8 mouse cellular contexts compared by ENCODE assay signal in the genomic region with DNA sequence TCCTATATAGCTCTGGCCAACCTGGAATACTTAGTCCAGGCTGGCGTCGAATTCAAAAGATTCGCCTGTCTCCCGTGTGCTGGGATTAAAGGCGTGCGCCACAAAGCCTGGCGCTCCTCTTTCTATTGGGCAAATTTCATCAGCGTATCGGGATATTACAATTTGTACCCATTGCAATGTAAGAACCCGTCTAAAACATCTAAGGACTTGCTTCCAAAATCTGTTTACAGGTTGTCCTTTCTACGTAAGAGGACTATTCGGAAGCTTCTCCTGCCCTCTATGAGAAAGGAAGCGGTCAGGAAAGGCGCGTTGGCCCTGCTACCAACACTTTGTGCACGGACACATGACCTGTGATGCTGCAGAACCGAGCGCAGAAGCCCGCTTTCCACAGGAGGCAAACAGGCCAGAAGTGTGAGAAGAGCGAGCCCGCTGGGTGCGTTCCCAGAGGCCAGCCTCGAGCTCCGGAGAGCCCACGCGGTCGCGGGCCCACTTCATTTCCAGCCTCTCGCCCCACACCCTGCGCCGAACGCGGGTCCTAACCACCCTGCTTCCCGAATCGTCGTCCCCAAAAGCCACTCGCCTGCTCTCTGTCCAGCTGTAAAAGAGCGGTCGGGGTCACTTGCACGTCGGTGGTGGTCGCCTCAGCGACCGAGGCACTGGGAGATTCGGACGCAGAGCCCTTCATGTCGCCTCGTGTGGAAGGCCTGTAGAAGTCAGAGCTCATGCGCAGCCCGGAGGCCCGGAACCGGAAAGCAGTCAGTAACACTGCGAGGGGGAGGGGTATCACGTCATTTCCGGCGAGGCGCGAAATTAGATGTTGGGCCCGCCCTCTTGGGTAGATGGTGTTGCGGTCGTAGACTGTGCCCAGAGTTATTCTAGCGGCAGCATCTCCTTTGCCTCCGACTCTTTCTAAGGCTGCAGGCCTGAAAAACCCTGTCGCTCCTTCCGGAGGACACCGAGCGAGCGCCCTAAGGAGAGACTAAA. TPM values are rescaled to one million over a fixed set of nuclear protein-coding genes. Genes with fewer than 3 reads are reported as not detected.
DNase-seq lines count a peak whose midpoint lies in the region; ATAC-seq and TF ChIP-seq lines count a peak whose summit lies in the region.

A gene (minus strand): TSS at position 761 of the 984 bp plus-strand sequence.

- WGBS in forebrain, embryonic 15.5 days, result under 1% methylated on average over 68 of the region's 68 CpGs
- under 1% methylated on average over 68 of the region's 68 CpGs for WGBS in lung, embryonic 14.5 days
- WGBS in olfactory bulb, adult 2 months, result under 1% methylated on average over 68 of the region's 68 CpGs
- under 1% methylated on average over 68 of the region's 68 CpGs for WGBS in thymus, adult 2 months

- peak within 1 kb of the TSS; percentile 98 for H3K9ac ChIP-seq in ES-E14 (ENCODE audit: insufficient read depth, low read depth, low read length, poor library complexity, severe bottlenecking)
- H3K9ac ChIP-seq in forebrain, embryonic 15.5 days (replicated peaks), result peak within 1 kb of the TSS; percentile 59
- peak within 1 kb of the TSS; percentile 93 for H3K9ac ChIP-seq in lung, embryonic 14.5 days

- peak; percentile 93 for DNase-seq in ES-E14 (ENCODE audit: low read depth, low spot score)
- DNase-seq in cerebellum, adult 11-12 months, result peak; percentile 86
- peak; percentile 89 to 92 for DNase-seq in heart, postnatal 36 days
- DNase-seq in layer of hippocampus, adult 2 months (ENCODE audit: low spot score in 2 of 2), result peak; percentile 90 to 93
- DNase-seq in lung, embryonic 14.5 days, result peak; percentile 99
- peak; percentile 88 for DNase-seq in thymus, adult 2 months

- peak; percentile 99 for ATAC-seq in forebrain, embryonic 15.5 days (replicated peaks)
- peak; percentile 98 for ATAC-seq in lung, embryonic 14.5 days (ENCODE audit: insufficient read depth)

- peaks cover 2 to 4% of the 10 kb centered on the region in 2 experiments for H3K4me1 ChIP-seq in ES-E14 (ENCODE audit: control insufficient read depth in 2 of 2, insufficient read depth in 2 of 2, low read length in 2 of 2, poor library complexity in 1 of 2)
- peaks cover 31% of the 10 kb centered on the region for H3K4me1 ChIP-seq in forebrain, embryonic 15.5 days
- H3K4me1 ChIP-seq in lung, embryonic 14.5 days (ENCODE audit: insufficient read depth), result peaks cover 8% of the 10 kb centered on the region; the same call in 1 of the 2 replicates
- H3K4me1 ChIP-seq in olfactory bulb, adult 2 months (ENCODE audit: control insufficient read depth, insufficient read depth, low read length), result no peaks in the 10 kb centered on the region
- H3K4me1 ChIP-seq in thymus, adult 2 months (replicated peaks; ENCODE audit: control insufficient read depth, insufficient read depth, low read length), result peaks cover 2% of the 10 kb centered on the region; the same call in 1 of the 2 replicates

- in situ Hi-C loops in ES-E14 (cut with MboI; ENCODE audit: low sequenced_read_pairs in 2 of 2, unreplicated experiment in 2 of 2), result no loop called here

- H3K4me3 ChIP-seq in ES-E14 (ENCODE audit: insufficient read depth in 1 of 2, low read depth in 1 of 2, low read length in 2 of 2, poor library complexity in 1 of 2, severe bottlenecking in 1 of 2), result peak within 1 kb of the TSS; percentile 96 to 97
- peak within 1 kb of the TSS; percentile 57 for H3K4me3 ChIP-seq in forebrain, embryonic 15.5 days
- H3K4me3 ChIP-seq in layer of hippocampus, adult 2 months, result peak within 1 kb of the TSS; percentile 84
- H3K4me3 ChIP-seq in lung, embryonic 14.5 days (ENCODE audit: low read depth, low read length), result peak within 1 kb of the TSS; percentile 90
- peak within 1 kb of the TSS; percentile 86 for H3K4me3 ChIP-seq in olfactory bulb, adult 2 months (ENCODE audit: insufficient read depth, low read depth, low read length)
- peak within 1 kb of the TSS; percentile 91 for H3K4me3 ChIP-seq in thymus, adult 2 months (ENCODE audit: control insufficient read depth, insufficient read depth, low read length)

- H3K36me3 ChIP-seq in ES-E14 (ENCODE audit: control insufficient read depth, insufficient read depth, low read length, poor library complexity, severe bottlenecking), result peaks cover 29% of the 10 kb centered on the region
- H3K36me3 ChIP-seq in forebrain, embryonic 15.5 days, result peaks cover 38% of the 10 kb centered on the region
- H3K36me3 ChIP-seq in lung, embryonic 14.5 days (ENCODE audit: insufficient read depth), result peaks cover 55% of the 10 kb centered on the region
- peaks cover 34% of the 10 kb centered on the region for H3K36me3 ChIP-seq in thymus, adult 2 months (ENCODE audit: control insufficient read depth, insufficient read depth, low read length)

- peak; percentile 82 for TF ChIP-seq POLR2A in olfactory bulb, adult 2 months (IDR thresholded peaks at IDR 0.05; ENCODE audit: insufficient read depth, low read depth, low read length)
- TF ChIP-seq POLR2A in thymus, adult 2 months (IDR thresholded peaks at IDR 0.05; ENCODE audit: control insufficient read depth, extremely low read depth, insufficient read depth, low read length, poor library complexity), result peak; percentile 69; the same call in 1 of the 2 replicates

- peak within 1 kb of the TSS; percentile 77 for H3K27ac ChIP-seq in ES-E14 (ENCODE audit: insufficient read depth, low read depth, low read length, poor library complexity, severe bottlenecking)
- H3K27ac ChIP-seq in forebrain, embryonic 15.5 days (replicated peaks), result peak within 1 kb of the TSS; percentile 72
- peak within 1 kb of the TSS; percentile 94 for H3K27ac ChIP-seq in layer of hippocampus, adult 2 months
- H3K27ac ChIP-seq in lung, embryonic 14.5 days (ENCODE audit: low read depth), result peak within 1 kb of the TSS; percentile 76
- H3K27ac ChIP-seq in olfactory bulb, adult 2 months (ENCODE audit: insufficient read depth, low read depth, low read length), result peak within 1 kb of the TSS; percentile 47
- H3K27ac ChIP-seq in thymus, adult 2 months (ENCODE audit: control insufficient read depth, insufficient read depth, low read length), result peak within 1 kb of the TSS; percentile 36; the same call in 1 of the 2 replicates

- no peaks in the 10 kb centered on the region for H3K9me3 ChIP-seq in ES-E14 (ENCODE audit: control insufficient read depth, insufficient read depth, low read depth, low read length)
- no peaks in the 10 kb centered on the region for H3K9me3 ChIP-seq in forebrain, embryonic 15.5 days
- H3K9me3 ChIP-seq in lung, embryonic 14.5 days (ENCODE audit: low read depth, low read length), result no peaks in the 10 kb centered on the region

- H3K27me3 ChIP-seq in forebrain, embryonic 15.5 days, result no peaks in the 10 kb centered on the region
- no peaks in the 10 kb centered on the region for H3K27me3 ChIP-seq in lung, embryonic 14.5 days (ENCODE audit: insufficient read depth, low read length)
- no peaks in the 10 kb centered on the region for H3K27me3 ChIP-seq in thymus, adult 2 months (ENCODE audit: control insufficient read depth, insufficient read depth, low read length)

- H3K4me2 ChIP-seq in forebrain, embryonic 15.5 days (replicated peaks), result peak within 1 kb of the TSS; percentile 94
- H3K4me2 ChIP-seq in lung, embryonic 14.5 days, result peak within 1 kb of the TSS; percentile 88

- no peak for TF ChIP-seq CTCF in layer of hippocampus, adult 2 months (conservative IDR thresholded peaks at IDR 0.05)
- no peak for TF ChIP-seq CTCF in lung, embryonic 14.5 days (IDR thresholded peaks at IDR 0.05; ENCODE audit: low read depth)
- no peak for TF ChIP-seq CTCF in olfactory bulb, adult 2 months (IDR thresholded peaks at IDR 0.05; ENCODE audit: insufficient read depth, low read depth, low read length)
- peak; percentile 9; the same call in 1 of the 2 replicates for TF ChIP-seq CTCF in thymus, adult 2 months (IDR thresholded peaks at IDR 0.05; ENCODE audit: borderline replicate concordance, control insufficient read depth, extremely low read depth, insufficient read depth, low read length, poor library complexity)

- intact Hi-C loops in heart, postnatal 36 days (cut with DNase I), result loop anchor here (1.0 to 5.0 kb wide), 5 partner anchors 28 to 214 kb away; a partner anchor contains a TSS

TF ChIP-seq in ES-E14, 5 proteins besides CTCF, POLR2A, EP300 and RAD21:
- TF ChIP-seq HCFC1 (IDR thresholded peaks at IDR 0.05; ENCODE audit: borderline replicate concordance, insufficient read depth, low read length) (peak; percentile 57), ZNF384 (IDR thresholded peaks at IDR 0.05; ENCODE audit: low read depth, low read length) (no peak), CHD2 (IDR thresholded peaks at IDR 0.05; ENCODE audit: low read depth, low read length) (0 out of 2 replicates have a peak, but pooled peaks have one; percentile 18), ZC3H11A (IDR thresholded peaks at IDR 0.05; ENCODE audit: borderline replicate concordance, low read depth, low read length) (peak; percentile 24; the same call in 1 of the 2 replicates), MAFK (IDR thresholded peaks at IDR 0.05; ENCODE audit: insufficient read depth, low read depth, low read length) (no peak)

RNA-seq across cellular contexts. Expression of the gene that starts here (rescaled TPM):
- total RNA-seq in ES-E14 (2012; rRNA removed), result 167 and 203 TPM in 2 replicates
- polyA plus RNA-seq in forebrain, embryonic 15.5 days (2015; fragmentation: Nextera tagmentation; extraction: Ambion mirVana), result 155 and 157 TPM in 2 replicates
- 10 to 100 TPM; 52.5 to 54.7 TPM for total RNA-seq in heart, postnatal 36 days (2021)
- 10 to 100 TPM; 54.1 to 58.0 TPM for total RNA-seq in layer of hippocampus, adult 2 months (2021)
- polyA plus RNA-seq in lung, embryonic 14.5 days (2014; fragmentation: Nextera tagmentation; extraction: Ambion mirVana), result 193 and 202 TPM in 2 replicates
- not detected in 2 replicates for polyA plus RNA-seq in olfactory bulb, adult 2 months (2012; ENCODE audit: insufficient read depth, insufficient read length, low replicate concordance, missing spikeins)
- 10.7 and 12.0 TPM in 2 replicates for polyA plus RNA-seq in thymus, adult 2 months (2012; rRNA removed)

Comparison
In these comparisons a context has a peak if more than half of its experiments do, and no peak if none do; other contexts are left out.
1. Peak in every context shown above with its lines: DNase-seq, ATAC-seq, H3K4me3 ChIP-seq and H3K27ac ChIP-seq.
2. H3K27ac ChIP-seq: peak in every context shown above with its lines; median percentile 94 in layer of hippocampus, adult 2 months; 77 in ES-E14; 76 in lung, embryonic 14.5 days; 72 in forebrain, embryonic 15.5 days; 47 in olfactory bulb, adult 2 months; 36 in thymus, adult 2 months.